Mouse (Mus musculus) embryonic facial prominence, embryonic 13.5 days (tissue): ENCODE results near the gene Slc12a4. TPM values are rescaled to one million over a fixed set of nuclear protein-coding genes. Genes with fewer than 3 reads are reported as not detected.
"Not testable (repeated sequence)": the region's sequence is repeated elsewhere in the genome, so short reads cannot be mapped to it uniquely, and the experiment has no call there.

Experiments
- ATAC-seq: fragments of 200-750 bp; cut with Nextera tagmentation; 2 replicates; pipeline ENCODE4 v1.8.0; 2017; ENCODE audit warnings: low read depth; ENCODE audit not compliant: insufficient number of reproducible peaks, insufficient read depth, low FRiP score, low TSS enrichment
- H3K27ac ChIP-seq: fragments of 300-500 bp; sonication (generic); 2 replicates; pipeline ENCODE4 v1.5.1; 2015; ENCODE audit warnings: moderate library complexity, mild to moderate bottlenecking, inconsistent platforms
- H3K27me3 ChIP-seq: fragments of 300-500 bp; sonication (generic); 2 replicates; pipeline ENCODE4 v1.6.1; 2015; ENCODE audit warnings: mild to moderate bottlenecking, inconsistent platforms
- H3K36me3 ChIP-seq: fragments of 300-500 bp; sonication (generic); 2 replicates; pipeline ENCODE4 v1.6.1; 2015; ENCODE audit warnings: mild to moderate bottlenecking, inconsistent platforms
- H3K4me1 ChIP-seq: fragments of 300-500 bp; sonication (generic); 2 replicates; pipeline ENCODE4 v1.6.1; 2015; ENCODE audit warnings: inconsistent platforms
- H3K4me2 ChIP-seq: fragments of 300-500 bp; sonication (generic); 2 replicates; pipeline ENCODE4 v1.6.1; 2015; ENCODE audit warnings: moderate library complexity, mild to moderate bottlenecking, inconsistent platforms
- H3K4me3 ChIP-seq: fragments of 300-500 bp; sonication (generic); 2 replicates; pipeline ENCODE4 v1.5.1; 2015; ENCODE audit warnings: mild to moderate bottlenecking, inconsistent platforms
- H3K9ac ChIP-seq: fragments of 300-500 bp; sonication (generic); 2 replicates; pipeline ENCODE4 v1.6.1; 2015; ENCODE audit warnings: mild to moderate bottlenecking, inconsistent platforms
- H3K9me3 ChIP-seq: fragments of 300-500 bp; sonication (generic); 2 replicates; pipeline ENCODE4 v1.6.1; 2016; ENCODE audit warnings: inconsistent platforms
- WGBS: fragments of 180-500 bp; shearing (Covaris S2); methylation state at CpG from one replicate; pipeline ENCODE4 v1.1.7; 2015; ENCODE audit warnings: mixed read lengths; 5-methylcytosine and 5-hydroxymethylcytosine counted together
- polyA plus RNA-seq: library from polyadenylated mRNA; unstranded; fragments of >200 nt; fragmentation: Nextera tagmentation; extraction: Ambion mirVana; gene quantifications from 2 replicates; pipeline ENCODE4 v1.2.1, GENCODE M21; 2015

The Slc12a4 gene
- polyA plus RNA-seq: 48.3 and 56.8 TPM in 2 replicates

- no peaks in the 10 kb centered on the region for H3K27me3 ChIP-seq
- under 1% methylated on average over 47 of the region's 47 CpGs for WGBS
- peak within 1 kb of the TSS; percentile 92 for H3K9ac ChIP-seq
- peak; percentile 84 for ATAC-seq
- H3K4me3 ChIP-seq: peak within 1 kb of the TSS; percentile 84
- H3K36me3 ChIP-seq: peaks cover 4% of the 10 kb centered on the region; the same call in 1 of the 2 replicates
- H3K4me1 ChIP-seq: peaks cover 41% of the 10 kb centered on the region
- no peaks in the 10 kb centered on the region for H3K9me3 ChIP-seq
- peak within 1 kb of the TSS; percentile 94 for H3K27ac ChIP-seq
- peak within 1 kb of the TSS; percentile 75 for H3K4me2 ChIP-seq
These were observed at the start of gene Slc12a4 for GRCm38 (mm10) chr8:105965905-105966341. Slc12a4 (minus strand) TSS chr8:105966097.

DNA sequence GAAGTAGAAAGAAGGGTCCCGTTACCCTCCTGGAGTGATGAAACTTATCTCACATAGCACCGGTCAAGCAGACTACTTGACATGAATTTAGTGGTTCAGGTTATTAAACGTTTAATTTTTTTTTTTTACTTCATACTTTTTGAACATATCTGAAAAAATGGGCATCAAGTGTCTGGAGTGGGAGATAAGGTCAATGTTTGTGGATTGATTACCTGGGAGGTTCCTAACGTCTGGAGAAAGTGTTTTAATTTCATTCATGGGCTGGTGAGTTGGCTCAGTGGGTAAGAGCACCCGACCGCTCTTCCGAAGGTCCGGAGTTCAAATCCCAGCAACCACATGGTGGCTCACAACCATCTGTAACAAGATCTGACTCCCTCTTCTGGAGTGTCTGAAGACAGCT is 46.3 kb upstream of the Slc12a4 start:
- Histone ChIP-seq H3K4me3 (peak overlapping the region; percentile 94), H3K4me1 (peaks cover 14% of the 10 kb centered on the region), H3K9ac (peak overlapping the region; percentile 95), H3K4me2 (peak overlapping the region; percentile 99), H3K36me3 (peaks cover 21% of the 10 kb centered on the region; the same call in 1 of the 2 replicates)
- not testable (repeated sequence) for H3K9me3 ChIP-seq, ATAC-seq, H3K27ac ChIP-seq, H3K27me3 ChIP-seq
- WGBS: 84% methylated on average over 8 of the region's 8 CpGs

DNA sequence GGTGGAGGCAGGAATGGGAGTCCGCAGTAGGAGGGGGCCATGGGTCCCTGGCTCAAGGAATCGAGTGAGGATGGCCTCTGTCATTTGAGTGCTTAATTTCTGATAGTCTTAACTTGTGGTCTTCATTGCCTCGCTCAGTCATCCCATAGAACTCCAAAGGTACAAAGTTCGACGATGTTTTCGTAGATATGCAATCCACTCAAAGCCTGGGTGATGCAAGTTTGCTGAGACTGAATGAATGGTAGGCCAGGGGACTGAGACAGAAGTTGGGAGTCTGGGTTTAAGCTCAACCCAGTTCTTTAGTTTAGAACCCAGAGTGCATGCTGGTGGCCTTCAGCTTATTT is 45.7 kb upstream of the Slc12a4 start, which contains the start of gene Ddx28:
Gene Ddx28 (minus strand): TSS at position 240 of the 344 bp plus-strand sequence.
- Histone ChIP-seq H3K4me3 (peak within 1 kb of the TSS; percentile 94), H3K36me3 (peaks cover 17% of the 10 kb centered on the region; the same call in 1 of the 2 replicates), H3K27ac (peak within 1 kb of the TSS; percentile 75; the same call in 1 of the 2 replicates), H3K9me3 (no peaks in the 10 kb centered on the region), H3K4me2 (peak within 1 kb of the TSS; percentile 99), H3K27me3 (no peaks in the 10 kb centered on the region), H3K9ac (peak within 1 kb of the TSS; percentile 95), H3K4me1 (peaks cover 14% of the 10 kb centered on the region)
- ATAC-seq: no peak
- WGBS: under 1% methylated on average over 6 of the region's 6 CpGs

GRCm38 (mm10) chr8:106010748-106011642 is 45.1 kb upstream of the Slc12a4 start:
- H3K27ac ChIP-seq: peak overlapping the region; percentile 75; the same call in 1 of the 2 replicates
- WGBS: 1% methylated on average over 74 of the region's 74 CpGs
- H3K36me3 ChIP-seq: peaks cover 12% of the 10 kb centered on the region; the same call in 1 of the 2 replicates

GRCm38 (mm10) chr8:106007891-106008290 is 42.0 kb upstream of the Slc12a4 start:
- peaks cover 14% of the 10 kb centered on the region for H3K4me1 ChIP-seq
- H3K4me3 ChIP-seq, H3K4me2 ChIP-seq, H3K27ac ChIP-seq, H3K27me3 ChIP-seq, H3K9me3 ChIP-seq, H3K9ac ChIP-seq, ATAC-seq, H3K36me3 ChIP-seq: not testable (repeated sequence)
- WGBS: 60% methylated on average over 3 of the region's 3 CpGs

More at GRCm38 (mm10) chr8:106010748-106011642, 45.1 kb upstream of the Slc12a4 start:
- no peaks in the 10 kb centered on the region for H3K27me3 ChIP-seq
- H3K9me3 ChIP-seq: no peaks in the 10 kb centered on the region
- peaks cover 14% of the 10 kb centered on the region for H3K4me1 ChIP-seq
- peak overlapping the region; percentile 95 for H3K9ac ChIP-seq
- peak overlapping the region; percentile 94 for H3K4me3 ChIP-seq
- ATAC-seq: peak; percentile 81
- peak overlapping the region; percentile 99 for H3K4me2 ChIP-seq

DNA sequence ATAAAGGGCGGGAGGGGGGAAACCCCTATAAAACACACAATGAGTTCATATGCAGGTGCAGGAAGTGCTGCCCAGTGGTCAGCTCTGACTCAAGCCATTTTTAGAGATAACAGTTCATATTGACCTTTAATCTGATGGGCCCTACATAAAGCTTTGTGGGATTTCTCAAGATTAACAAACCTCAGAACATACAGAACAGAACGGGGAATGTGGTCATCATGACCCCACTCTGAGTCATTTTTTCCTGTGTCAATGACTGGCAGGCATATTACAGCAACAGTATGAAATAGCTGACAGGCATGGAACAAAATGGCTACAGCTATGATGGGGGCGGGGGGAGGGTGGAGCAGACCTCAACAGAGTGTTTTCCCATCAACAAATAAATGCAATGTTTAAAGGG is 41.2 kb upstream of the Slc12a4 start:
- no peak overlapping the region for H3K4me2 ChIP-seq
- WGBS: 76% methylated on average over 3 of the region's 3 CpGs
- no peak overlapping the region for H3K27ac ChIP-seq
- no peak overlapping the region for H3K4me3 ChIP-seq
- peaks cover 8% of the 10 kb centered on the region; the same call in 1 of the 2 replicates for H3K36me3 ChIP-seq
- H3K27me3 ChIP-seq: no peaks in the 10 kb centered on the region
- H3K4me1 ChIP-seq: peaks cover 14% of the 10 kb centered on the region
- ATAC-seq: no peak
- no peaks in the 10 kb centered on the region for H3K9me3 ChIP-seq
- H3K9ac ChIP-seq: no peak overlapping the region

GRCm38 (mm10) chr8:106006413-106006812 is 40.5 kb upstream of the Slc12a4 start:
- no peak for ATAC-seq
- H3K9me3 ChIP-seq: no peaks in the 10 kb centered on the region
- H3K36me3 ChIP-seq: peaks cover 8% of the 10 kb centered on the region; the same call in 1 of the 2 replicates
- H3K4me1 ChIP-seq: peaks cover 10% of the 10 kb centered on the region
- no peak overlapping the region for H3K4me2 ChIP-seq
- no peak overlapping the region for H3K27ac ChIP-seq
- H3K9ac ChIP-seq: no peak overlapping the region
- no peaks in the 10 kb centered on the region for H3K27me3 ChIP-seq
- no peak overlapping the region for H3K4me3 ChIP-seq
- 89% methylated on average over 4 of the region's 4 CpGs for WGBS

DNA sequence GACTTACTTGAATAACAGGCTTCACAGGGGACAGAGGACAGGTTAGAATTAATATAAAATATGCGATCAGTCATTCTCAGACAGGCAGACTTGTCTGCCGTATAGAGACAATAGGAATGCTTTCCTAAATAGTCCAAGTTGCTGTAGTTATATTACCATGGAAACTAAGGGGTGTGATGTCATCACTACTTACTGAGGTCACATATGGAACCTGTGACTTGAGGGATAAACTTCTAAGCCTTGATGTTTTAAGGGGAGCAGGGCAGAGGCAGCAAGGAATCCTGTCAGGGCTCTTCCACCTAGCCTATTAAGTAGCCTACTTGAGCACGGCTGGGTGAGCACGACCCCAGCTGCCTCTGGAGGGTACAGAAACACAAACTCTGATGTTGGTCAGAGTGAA is 40.0 kb upstream of the Slc12a4 start, which contains the start of gene Dpep2nb:
Gene Dpep2nb (minus strand): TSS at position 101 of the 400 bp plus-strand sequence.
- 79% methylated on average over 4 of the region's 4 CpGs for WGBS
- ATAC-seq: no peak
- Histone ChIP-seq H3K9me3 (no peaks in the 10 kb centered on the region), H3K4me3 (no peak within 1 kb of the TSS), H3K27me3 (no peaks in the 10 kb centered on the region), H3K4me2 (no peak within 1 kb of the TSS), H3K36me3 (peaks cover 8% of the 10 kb centered on the region; the same call in 1 of the 2 replicates), H3K9ac (no peak within 1 kb of the TSS), H3K27ac (no peak within 1 kb of the TSS), H3K4me1 (peaks cover 10% of the 10 kb centered on the region)

GRCm38 (mm10) chr8:106004538-106005207 is 38.8 kb upstream of the Slc12a4 start:
- H3K4me3 ChIP-seq: no peak overlapping the region
- H3K27ac ChIP-seq: no peak overlapping the region
- no peaks in the 10 kb centered on the region for H3K9me3 ChIP-seq
- H3K4me2 ChIP-seq: no peak overlapping the region
- H3K36me3 ChIP-seq: peaks cover 4% of the 10 kb centered on the region; the same call in 1 of the 2 replicates
- no peak for ATAC-seq
- WGBS: 79% methylated on average over 8 of the region's 8 CpGs
- no peaks in the 10 kb centered on the region for H3K4me1 ChIP-seq
- H3K27me3 ChIP-seq: no peaks in the 10 kb centered on the region
- no peak overlapping the region for H3K9ac ChIP-seq

GRCm38 (mm10) chr8:106001908-106002307 is 36.0 kb upstream of the Slc12a4 start:
- H3K4me1 ChIP-seq: no peaks in the 10 kb centered on the region
- no peaks in the 10 kb centered on the region for H3K9me3 ChIP-seq
- no peak overlapping the region for H3K9ac ChIP-seq
- no peak overlapping the region for H3K4me3 ChIP-seq
- no peak for ATAC-seq
- H3K27me3 ChIP-seq: no peaks in the 10 kb centered on the region
- H3K36me3 ChIP-seq: no peaks in the 10 kb centered on the region
- H3K4me2 ChIP-seq: no peak overlapping the region
- 84% methylated on average over 4 of the region's 4 CpGs for WGBS
- H3K27ac ChIP-seq: no peak overlapping the region

GRCm38 (mm10) chr8:105998971-105999370 is 33.1 kb upstream of the Slc12a4 start:
- no peak overlapping the region for H3K9ac ChIP-seq
- H3K27ac ChIP-seq: no peak overlapping the region
- H3K27me3 ChIP-seq: no peaks in the 10 kb centered on the region
- ATAC-seq: no peak
- no peak overlapping the region for H3K4me3 ChIP-seq
- H3K4me1 ChIP-seq: no peaks in the 10 kb centered on the region
- WGBS: 80% methylated on average over 2 of the region's 2 CpGs
- no peaks in the 10 kb centered on the region for H3K9me3 ChIP-seq
- H3K36me3 ChIP-seq: no peaks in the 10 kb centered on the region
- no peak overlapping the region for H3K4me2 ChIP-seq
